Mouse (Mus musculus) heart, postnatal 36 days (tissue): ENCODE results near the gene Usp51. TPM values are rescaled to one million over a fixed set of nuclear protein-coding genes. Genes with fewer than 3 reads are reported as not detected.
A peak's percentile ranks its signal among the peaks of the same experiment; 100 is the strongest.
"Not testable (repeated sequence)": the region's sequence is repeated elsewhere in the genome, so short reads cannot be mapped to it uniquely, and the experiment has no call there.

Experiments used
- DNase-seq, 2 experiments: peaks; one replicate each; pipeline ENCODE4 v3.0.0; 2021 to 2022
- intact Hi-C: fragments of 180-260 bp; cut with DNase I; formaldehyde crosslinking; loops from one replicate; pipeline ENCODE4 v1.15.1; 2025
- total RNA-seq, 2 experiments: library from RNA; stranded (reverse); gene quantifications; 2 replicates each; pipeline ENCODE4 v1.2.3; 2021

The Usp51 gene
- total RNA-seq, result not detected

- DNase-seq, result peak; percentile 6 to 10
- intact Hi-C loops, result loop anchor here (10.0 kb wide), 1 partner anchor 358 kb away; no protein-coding TSS in a partner anchor
Measured at GRCm38 (mm10) chrX:153006387-153006841, at the start of gene Usp51. Gene Usp51 (plus strand): TSS chrX:153006469.

DNA sequence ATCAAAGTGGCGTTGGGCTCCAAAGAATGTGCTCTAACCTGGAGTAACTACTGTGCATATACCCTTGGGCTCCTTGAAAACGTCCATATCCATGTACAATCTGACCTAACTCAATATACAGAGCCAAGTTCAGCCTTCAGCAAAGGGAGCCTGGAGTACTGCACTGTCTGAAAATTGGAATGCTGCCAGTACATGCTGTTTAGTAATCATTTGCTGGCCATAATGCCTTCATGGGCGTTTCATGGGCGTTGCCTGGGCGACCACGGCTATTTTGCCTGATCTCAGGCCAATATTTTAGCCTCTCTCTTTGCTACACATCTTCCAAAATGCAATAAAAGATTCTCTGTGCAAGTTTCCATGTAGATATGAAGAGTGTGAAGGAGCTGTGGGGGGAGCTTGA, 36.7 kb upstream of the Usp51 start:
- DNase-seq, result no peak
- intact Hi-C loops, result no loop called here

- DNase-seq, intact Hi-C loops: not testable (repeated sequence)
Measured at GRCm38 (mm10) chrX:152973476-152974203, 32.6 kb upstream of the Usp51 start.

DNA sequence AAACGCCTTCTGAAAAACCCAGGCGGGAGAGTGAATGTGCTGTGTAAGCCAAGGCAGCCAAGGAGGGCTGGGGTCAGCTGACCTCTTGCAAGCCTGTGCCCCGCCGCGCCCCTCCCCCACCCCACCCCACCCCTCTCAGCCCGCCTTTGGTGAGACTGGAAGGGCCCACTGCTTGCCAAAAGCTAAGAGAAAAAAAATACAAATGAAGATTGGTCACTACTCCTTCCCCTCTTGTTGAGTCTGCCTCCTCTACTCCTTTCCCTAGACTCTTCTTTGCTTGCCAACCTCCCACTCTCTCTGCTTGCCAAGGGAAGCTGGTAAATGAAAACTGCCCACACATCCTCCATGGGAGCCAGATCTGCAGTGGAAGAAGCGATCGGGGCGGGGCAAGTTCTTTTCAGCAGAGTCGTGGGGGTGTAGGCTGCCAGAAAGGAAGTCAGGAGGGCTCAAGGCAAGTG, 32.0 kb upstream of the Usp51 start:
- intact Hi-C loops, result no loop called here
- DNase-seq, result peak; percentile 1 to 6

- no peak for DNase-seq
- intact Hi-C loops, result no loop called here
Measured at GRCm38 (mm10) chrX:152976538-152976937, 29.7 kb upstream of the Usp51 start.

- DNase-seq, result no peak
- intact Hi-C loops, result no loop called here
Measured at GRCm38 (mm10) chrX:152985009-152985408, 21.3 kb upstream of the Usp51 start.

- DNase-seq, intact Hi-C loops: not testable (repeated sequence)
Measured at GRCm38 (mm10) chrX:152989852-152990251, 16.4 kb upstream of the Usp51 start.

DNA sequence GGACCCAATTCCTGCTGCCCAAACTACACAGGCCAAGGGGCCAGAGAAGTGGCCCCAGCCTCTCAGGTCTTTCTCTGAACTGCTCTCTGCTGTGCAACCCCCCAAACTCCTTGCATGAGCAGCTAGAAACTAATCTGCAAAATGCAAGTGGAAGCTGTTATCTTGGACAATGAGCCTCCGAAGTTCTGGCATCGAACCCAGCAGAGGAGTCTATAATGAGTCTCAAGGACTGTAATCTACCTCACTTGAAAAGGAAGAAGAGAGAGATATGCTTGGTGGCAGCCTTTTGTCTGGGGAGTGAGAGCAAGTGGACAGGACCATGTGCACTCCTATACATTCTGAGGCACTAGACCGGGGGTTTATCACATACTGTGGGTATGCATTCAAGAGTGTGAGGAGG, 10.2 kb upstream of the Usp51 start:
- DNase-seq, intact Hi-C loops: not testable (repeated sequence)

GRCm38 (mm10) chrX:153007021-153007684, 884 bp downstream of the Usp51 start:
- DNase-seq, result peak; percentile 28
- intact Hi-C loops, result loop anchor here (10.0 kb wide), 1 partner anchor 358 kb away; no protein-coding TSS in a partner anchor

- intact Hi-C loops, result loop anchor here (10.0 kb wide), 1 partner anchor 357 kb away; no protein-coding TSS in a partner anchor
- no peak for DNase-seq
Measured at GRCm38 (mm10) chrX:153007685-153008047, 1.4 kb downstream of the Usp51 start.

- intact Hi-C loops, DNase-seq: not testable (repeated sequence)
Measured at GRCm38 (mm10) chrX:153025255-153025654, 19.0 kb downstream of the Usp51 start.

- DNase-seq, intact Hi-C loops: not testable (repeated sequence)
Measured at GRCm38 (mm10) chrX:153025709-153026108, 19.4 kb downstream of the Usp51 start.

DNA sequence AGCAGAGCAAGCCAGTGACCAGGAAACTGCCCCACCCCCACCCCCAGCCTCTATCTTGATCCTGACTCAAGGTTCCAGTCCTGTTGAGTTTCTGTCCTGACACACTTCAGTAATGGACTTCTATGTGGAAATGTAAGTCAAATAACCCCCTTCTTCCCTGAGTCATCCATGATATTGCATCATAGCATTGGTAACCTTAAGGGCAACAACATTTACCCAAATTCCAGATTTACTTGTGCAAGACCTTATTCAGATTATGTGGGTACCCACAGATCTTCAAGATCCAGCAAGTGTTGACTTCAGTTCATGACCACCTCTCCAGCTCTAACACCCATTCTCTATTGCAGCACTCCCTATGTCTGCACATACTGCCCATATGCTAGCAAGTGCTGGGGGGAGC, 25.3 kb downstream of the Usp51 start:
- intact Hi-C loops, result not testable (repeated sequence)

GRCm38 (mm10) chrX:153037087-153037971, 31.1 kb downstream of the Usp51 start, which contains the start of gene Mageh1:
Gene Mageh1 (minus strand): TSS chrX:153037575.
- DNase-seq, result peak; percentile 66 to 67
- intact Hi-C loops, result no loop called here

More for the DNA sequence above, 25.3 kb downstream of the Usp51 start:
- DNase-seq, result not testable (repeated sequence)

DNA sequence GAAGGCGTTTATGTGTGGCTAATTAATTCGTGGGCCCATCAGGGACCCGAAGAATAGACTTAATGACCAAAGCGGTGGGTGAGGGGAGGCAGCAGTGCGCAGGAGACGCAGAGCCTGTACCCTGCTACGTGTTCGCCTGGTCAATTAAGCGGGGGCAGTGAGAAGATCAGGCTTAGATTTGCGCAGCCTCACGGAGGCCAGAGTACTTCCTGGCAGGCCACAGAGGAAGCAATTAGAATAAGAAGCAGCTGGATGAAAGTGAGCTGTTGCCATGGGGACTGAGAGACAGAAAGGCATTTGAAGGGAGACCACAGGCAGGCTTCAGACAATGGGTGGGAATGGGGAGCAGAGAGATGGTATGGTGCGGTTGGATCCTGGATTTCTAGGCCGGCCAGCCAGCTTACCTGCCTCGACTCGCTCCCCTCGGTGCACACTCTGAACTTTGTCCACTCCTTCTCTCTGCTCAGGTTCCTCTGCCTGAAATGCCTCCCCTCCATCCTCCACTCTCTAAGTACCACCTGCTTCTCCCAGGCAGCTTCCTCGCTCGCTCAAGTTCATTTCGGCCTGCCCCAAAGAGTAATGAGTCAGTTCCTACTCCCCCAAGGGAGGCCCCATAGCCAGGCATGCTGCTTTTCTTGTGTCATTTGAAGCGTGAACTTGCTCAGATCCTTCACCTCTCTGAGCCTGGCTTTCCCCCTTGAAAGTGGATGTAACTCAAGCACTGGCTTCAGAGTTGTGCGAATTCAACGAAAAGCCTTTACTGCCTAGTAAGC, 31.9 kb downstream of the Usp51 start:
- intact Hi-C loops, DNase-seq: not testable (repeated sequence)

Other genes starting within 250 kb of the Usp51 start
- gene Shroom2, start 237.0 kb upstream of the Usp51 start, total RNA-seq, result 1 to 10 TPM; 3.5 to 5.7 TPM
- gene Gpr143, start 224.5 kb upstream of the Usp51 start, total RNA-seq, result not detected
- gene Mageh1, start 31.1 kb downstream of the Usp51 start, total RNA-seq, result 10 to 100 TPM in 1 of 2 experiments, 1 to 10 TPM in 1; 8.9 to 11.0 TPM
- gene Foxr2, start 112.3 kb downstream of the Usp51 start, total RNA-seq, result not detected
- 1 to 10 TPM; 2.8 to 4.6 TPM for gene Rragb, start 133.5 kb downstream of the Usp51 start, total RNA-seq
- gene Klf8, start 231.0 kb downstream of the Usp51 start, total RNA-seq, result under 1 TPM; 0.17 to 0.19 TPM